Mouse (Mus musculus): ENCODE results near the gene Thoc5. TPM values are rescaled to one million over a fixed set of nuclear protein-coding genes. Genes with fewer than 3 reads are reported as not detected.

Thoc5 gene
- polyA plus RNA-seq, 2 experiments = 15.9 to 17.2 TPM

DNA sequence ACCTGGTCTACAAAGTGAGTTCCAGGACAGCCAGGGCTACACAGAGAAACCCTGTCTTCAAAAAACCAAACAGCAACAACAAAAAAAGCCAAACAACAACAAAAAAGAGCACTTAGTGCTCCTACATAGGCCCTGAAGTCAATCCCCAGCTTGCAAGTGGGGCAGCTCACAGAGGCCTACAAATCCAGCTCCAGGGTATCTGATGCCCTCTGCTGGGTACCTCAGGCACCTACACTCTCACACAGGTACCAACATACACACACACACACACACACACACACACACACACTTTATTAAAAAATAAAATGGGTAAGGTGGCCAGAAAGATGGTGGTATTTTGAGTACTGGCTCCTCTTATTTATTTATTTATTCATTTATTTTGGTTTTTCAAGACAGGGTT, 42.1 kb upstream of the Thoc5 start:
- no peak overlapping the region for H3K4me3 ChIP-seq (ENCODE audit: insufficient read depth in 1 of 2, low read depth in 2 of 2, low read length in 2 of 2)
- H3K9ac ChIP-seq (replicated peaks) = no peak overlapping the region
- H3K27ac ChIP-seq = no peak overlapping the region
- H3K36me3 ChIP-seq (replicated peaks; ENCODE audit: control insufficient read depth, insufficient read depth, low read depth) = no peaks in the 10 kb centered on the region
- TF ChIP-seq CTCF (IDR thresholded peaks at IDR 0.05; ENCODE audit: low read depth) (peak; percentile 15; the same call in 1 of the 2 replicates), EP300 (IDR thresholded peaks at IDR 0.05; ENCODE audit: low read depth) (no peak)
- ATAC-seq (ENCODE audit: insufficient read depth) = no peak
- H3K4me2 ChIP-seq (ENCODE audit: low read depth) = no peak overlapping the region
- no peaks in the 10 kb centered on the region for H3K4me1 ChIP-seq (replicated peaks; ENCODE audit: control insufficient read depth in 2 of 2, insufficient read depth in 2 of 2, low read length in 1 of 2)
- no peaks in the 10 kb centered on the region for H3K27me3 ChIP-seq (ENCODE audit: control insufficient read depth, insufficient read depth, low read length)
- no peak for DNase-seq (ENCODE audit: low read depth in 3 of 3, low spot score in 3 of 3)
- H3K9me3 ChIP-seq (ENCODE audit: control insufficient read depth, low read length) = no peaks in the 10 kb centered on the region

DNA sequence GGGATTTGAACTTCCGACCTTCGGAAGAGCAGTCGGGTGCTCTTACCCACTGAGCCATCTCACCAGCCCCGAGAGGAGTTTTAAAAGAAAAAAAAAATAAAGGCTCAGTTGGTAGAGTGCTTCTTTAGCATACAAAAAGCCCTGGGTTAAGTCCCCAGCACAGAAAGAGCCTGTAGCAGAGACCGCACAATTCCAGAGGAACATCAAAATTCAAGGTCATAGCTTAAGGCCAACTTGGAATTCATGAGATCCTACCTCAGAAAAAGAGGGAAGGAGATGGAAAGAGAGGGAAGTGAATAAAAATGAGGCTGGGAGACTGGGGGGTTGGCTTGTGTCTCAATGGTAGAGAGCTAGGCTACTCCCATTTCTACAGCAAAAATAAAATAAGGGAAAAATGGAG, 40.9 kb upstream of the Thoc5 start:
- Histone ChIP-seq H3K9me3 (ENCODE audit: control insufficient read depth, low read length) (no peaks in the 10 kb centered on the region), H3K4me2 (ENCODE audit: low read depth) (no peak overlapping the region), H3K36me3 (replicated peaks; ENCODE audit: control insufficient read depth, insufficient read depth, low read depth) (no peaks in the 10 kb centered on the region), H3K9ac (replicated peaks) (no peak overlapping the region), H3K27me3 (ENCODE audit: control insufficient read depth, insufficient read depth, low read length) (no peaks in the 10 kb centered on the region; the same call in 1 of the 2 replicates), H3K4me3 (ENCODE audit: insufficient read depth in 1 of 2, low read depth in 2 of 2, low read length in 2 of 2) (no peak overlapping the region), H3K27ac (no peak overlapping the region), H3K4me1 (replicated peaks; ENCODE audit: control insufficient read depth in 2 of 2, insufficient read depth in 2 of 2, low read length in 1 of 2) (no peaks in the 10 kb centered on the region)
- no peak for DNase-seq (ENCODE audit: low read depth in 3 of 3, low spot score in 3 of 3)
- ATAC-seq (ENCODE audit: insufficient read depth) = no peak
- TF ChIP-seq EP300 (IDR thresholded peaks at IDR 0.05; ENCODE audit: low read depth) = no peak
- no peak for TF ChIP-seq CTCF (IDR thresholded peaks at IDR 0.05; ENCODE audit: low read depth)
- 80% methylated on average over 5 of the region's 5 CpGs for WGBS (ENCODE audit: insufficient replicate concordance)

DNA sequence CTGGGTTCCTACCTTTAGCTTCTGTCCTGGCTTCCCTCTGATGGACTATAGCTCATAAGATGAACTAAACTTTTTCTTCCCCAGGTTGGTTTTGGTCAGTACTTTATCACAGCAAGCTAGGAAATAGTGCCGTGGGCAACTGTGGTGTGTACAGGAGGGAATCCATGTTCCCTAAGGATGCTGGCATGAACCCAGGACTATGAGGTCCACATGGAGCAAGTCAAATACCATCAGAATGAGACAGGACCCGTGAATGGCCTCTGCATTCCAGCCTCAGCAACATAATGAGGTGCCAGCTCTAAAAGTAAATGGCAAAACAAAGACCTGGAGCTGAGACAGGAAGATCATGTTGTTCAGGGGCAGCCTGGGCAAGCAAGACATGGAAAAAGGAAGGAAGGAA, 36.7 kb upstream of the Thoc5 start:
- 38% methylated on average over 2 of the region's 2 CpGs for WGBS (ENCODE audit: insufficient replicate concordance)
- Histone ChIP-seq H3K4me3 (ENCODE audit: insufficient read depth in 1 of 2, low read depth in 2 of 2, low read length in 2 of 2) (no peak overlapping the region), H3K9ac (replicated peaks) (no peak overlapping the region), H3K9me3 (ENCODE audit: control insufficient read depth, low read length) (no peaks in the 10 kb centered on the region), H3K4me2 (ENCODE audit: low read depth) (no peak overlapping the region), H3K4me1 (replicated peaks; ENCODE audit: control insufficient read depth in 2 of 2, insufficient read depth in 2 of 2, low read length in 1 of 2) (no peaks in the 10 kb centered on the region; a peak in 1 of 4 replicates), H3K27me3 (ENCODE audit: control insufficient read depth, insufficient read depth, low read length) (no peaks in the 10 kb centered on the region; the same call in none of the 2 replicates), H3K36me3 (replicated peaks; ENCODE audit: control insufficient read depth, insufficient read depth, low read depth) (no peaks in the 10 kb centered on the region), H3K27ac (no peak overlapping the region)
- ATAC-seq (ENCODE audit: insufficient read depth) = no peak
- no peak for DNase-seq (ENCODE audit: low read depth in 3 of 3, low spot score in 3 of 3)
- TF ChIP-seq CTCF (IDR thresholded peaks at IDR 0.05; ENCODE audit: low read depth) (no peak), EP300 (IDR thresholded peaks at IDR 0.05; ENCODE audit: low read depth) (no peak)

DNA sequence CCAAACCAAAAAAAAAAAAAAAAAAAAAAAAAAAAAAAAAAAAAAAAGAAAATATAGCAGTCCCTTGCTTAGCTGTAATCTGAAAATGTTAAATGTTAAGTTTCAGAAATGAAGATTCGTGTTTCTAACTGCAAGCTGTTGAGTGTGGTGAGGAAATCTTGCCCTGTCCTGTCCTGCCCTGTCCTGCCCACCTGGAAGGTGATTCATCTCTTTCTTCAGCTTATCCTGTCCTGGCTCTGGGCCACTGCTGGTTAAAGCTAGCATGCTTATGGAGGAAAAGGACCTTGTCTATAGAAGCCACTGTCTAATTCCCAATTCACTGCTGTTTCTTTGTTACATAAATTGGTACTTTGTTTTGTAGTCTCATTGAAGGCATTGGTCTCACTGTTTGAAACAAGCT, 34.1 kb upstream of the Thoc5 start:
- Histone ChIP-seq H3K9ac (replicated peaks) (no peak overlapping the region), H3K4me1 (replicated peaks; ENCODE audit: control insufficient read depth in 2 of 2, insufficient read depth in 2 of 2, low read length in 1 of 2) (no peaks in the 10 kb centered on the region; a peak in 1 of 4 replicates), H3K27me3 (ENCODE audit: control insufficient read depth, insufficient read depth, low read length) (no peaks in the 10 kb centered on the region; the same call in none of the 2 replicates), H3K9me3 (ENCODE audit: control insufficient read depth, low read length) (no peaks in the 10 kb centered on the region), H3K27ac (no peak overlapping the region), H3K36me3 (replicated peaks; ENCODE audit: control insufficient read depth, insufficient read depth, low read depth) (no peaks in the 10 kb centered on the region), H3K4me2 (ENCODE audit: low read depth) (no peak overlapping the region), H3K4me3 (ENCODE audit: insufficient read depth in 1 of 2, low read depth in 2 of 2, low read length in 2 of 2) (no peak overlapping the region)
- DNase-seq (ENCODE audit: low read depth in 3 of 3, low spot score in 3 of 3) (no peak), ATAC-seq (ENCODE audit: insufficient read depth) (no peak)
- WGBS (ENCODE audit: insufficient replicate concordance) = 38% methylated on average over 1 of the region's 1 CpGs
- TF ChIP-seq EP300 (IDR thresholded peaks at IDR 0.05; ENCODE audit: low read depth) (no peak), CTCF (IDR thresholded peaks at IDR 0.05; ENCODE audit: low read depth) (no peak)

DNA sequence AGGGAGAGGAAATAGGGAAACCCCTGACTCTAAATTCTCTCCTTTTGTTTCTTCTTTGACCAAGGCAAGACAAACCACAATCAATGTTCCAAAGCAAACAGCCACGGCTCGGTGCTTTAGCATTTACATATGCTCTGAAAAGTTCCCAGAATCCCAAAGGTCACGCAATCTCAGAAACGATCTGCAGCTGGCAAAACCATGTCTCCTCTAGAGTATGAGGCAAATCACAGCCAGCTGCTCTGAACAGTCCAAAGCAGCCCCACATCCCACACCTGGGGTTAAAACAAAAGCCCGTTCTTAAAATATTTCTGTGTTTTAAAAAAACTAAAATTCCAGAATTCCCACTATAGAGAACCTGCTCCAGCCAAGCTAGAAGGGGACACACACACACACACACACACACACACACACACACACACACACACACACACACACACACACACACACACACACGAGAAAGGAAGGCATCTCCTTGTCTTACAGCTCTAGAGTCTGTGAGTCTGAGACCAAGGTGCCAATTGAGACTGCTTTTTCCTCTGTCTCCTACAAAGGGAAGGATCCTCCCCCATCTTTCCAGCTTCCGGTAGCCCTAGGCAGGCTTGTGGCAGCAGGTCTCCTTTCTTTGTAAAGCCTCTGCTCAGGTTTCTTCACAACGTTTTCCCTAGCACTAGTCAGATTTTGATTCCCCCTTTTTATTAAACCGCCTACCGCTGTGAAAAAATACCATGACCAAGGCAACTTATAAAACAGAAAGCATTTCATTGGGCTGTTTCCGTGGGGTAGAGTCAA, 33.1 kb upstream of the Thoc5 start:
- Histone ChIP-seq H3K4me3 (ENCODE audit: insufficient read depth in 1 of 2, low read depth in 2 of 2, low read length in 2 of 2) (no peak overlapping the region), H3K9me3 (ENCODE audit: control insufficient read depth, low read length) (no peaks in the 10 kb centered on the region), H3K36me3 (replicated peaks; ENCODE audit: control insufficient read depth, insufficient read depth, low read depth) (no peaks in the 10 kb centered on the region), H3K4me1 (replicated peaks; ENCODE audit: control insufficient read depth in 2 of 2, insufficient read depth in 2 of 2, low read length in 1 of 2) (no peaks in the 10 kb centered on the region; a peak in 1 of 4 replicates), H3K4me2 (ENCODE audit: low read depth) (no peak overlapping the region), H3K27ac (no peak overlapping the region), H3K27me3 (ENCODE audit: control insufficient read depth, insufficient read depth, low read length) (no peaks in the 10 kb centered on the region; the same call in none of the 2 replicates), H3K9ac (replicated peaks) (no peak overlapping the region)
- no peak for TF ChIP-seq EP300 (IDR thresholded peaks at IDR 0.05; ENCODE audit: low read depth)
- WGBS (ENCODE audit: insufficient replicate concordance) = 43% methylated on average over 11 of the region's 11 CpGs
- ATAC-seq (ENCODE audit: insufficient read depth) (no peak), DNase-seq (ENCODE audit: low read depth in 3 of 3, low spot score in 3 of 3) (no peak)

Measured in liver, embryonic 14.5 days (tissue).